Mouse (Mus musculus): ENCODE measurements around the gene Pigu.

The Pigu gene

DNA sequence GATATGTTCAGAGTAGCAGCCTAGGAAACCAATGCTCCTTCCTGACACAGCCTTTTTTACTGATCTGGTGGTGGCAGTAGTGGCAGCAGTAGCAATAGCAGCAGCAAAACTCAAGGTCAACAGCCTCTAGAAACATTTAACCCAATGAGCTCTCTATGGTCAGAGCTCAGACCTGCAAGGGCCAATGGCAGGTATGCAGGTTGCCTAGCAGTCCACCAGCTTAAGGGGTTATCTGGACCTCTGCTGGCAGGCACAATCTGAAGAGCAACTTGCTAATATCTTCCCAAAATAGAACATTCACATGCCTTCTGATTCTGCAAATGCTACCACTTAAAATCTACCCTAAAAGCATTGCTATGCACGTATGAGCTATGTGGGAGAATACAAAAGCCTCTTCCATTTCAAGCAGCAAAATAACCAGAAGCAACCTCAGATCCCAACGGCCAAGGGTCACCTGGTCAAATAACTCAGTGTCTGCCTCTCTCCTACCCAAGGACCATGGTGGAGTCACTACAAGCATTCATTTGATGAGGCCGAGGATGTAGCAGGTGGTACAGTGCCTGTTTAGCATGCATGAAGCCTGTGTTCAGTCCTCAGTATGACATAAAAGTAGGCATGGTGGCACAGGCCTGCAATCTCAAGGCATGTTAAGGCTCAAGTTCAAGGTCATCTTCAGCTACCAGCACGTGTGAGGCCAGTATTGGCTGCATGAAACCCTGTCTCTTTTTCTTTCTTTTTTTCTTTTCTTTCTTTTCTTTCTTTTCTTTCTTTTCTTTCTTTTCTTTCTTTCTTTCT is 69.6 kb downstream of the Pigu start:
- DNase-seq (ENCODE audit: low spot score in 2 of 2): no peak

- no peak for DNase-seq (ENCODE audit: low spot score in 2 of 2)
Observed at GRCm38 (mm10) chr2:155285744-155286143, 71.5 kb downstream of the Pigu start.

GRCm38 (mm10) chr2:155284647-155285046 is 72.6 kb downstream of the Pigu start:
- DNase-seq (ENCODE audit: low spot score in 2 of 2): no peak

DNA sequence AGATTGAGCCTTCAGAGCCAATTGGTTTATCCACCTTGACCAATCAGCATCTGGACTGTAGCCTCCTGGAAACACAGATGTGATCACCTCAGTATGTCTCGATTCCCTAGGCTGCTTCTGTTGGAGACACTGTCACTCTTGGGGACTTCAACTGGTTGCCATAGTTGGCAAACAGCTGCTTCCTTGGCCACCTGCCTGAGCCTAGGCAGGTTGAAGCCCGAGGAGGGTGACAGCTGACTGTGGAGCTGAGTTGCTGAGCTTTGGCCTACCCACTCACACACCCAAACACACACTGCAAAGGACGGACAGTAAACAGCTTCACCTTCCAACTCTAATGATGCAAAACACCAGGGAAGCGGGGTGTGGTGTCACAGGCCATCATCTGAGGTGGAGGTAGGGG is 73.4 kb downstream of the Pigu start:
- DNase-seq (ENCODE audit: low spot score in 2 of 2): peak; percentile 14 to 27

- DNase-seq (ENCODE audit: low spot score in 2 of 2): no peak
Observed at GRCm38 (mm10) chr2:155280116-155280515, 77.1 kb downstream of the Pigu start.

DNA sequence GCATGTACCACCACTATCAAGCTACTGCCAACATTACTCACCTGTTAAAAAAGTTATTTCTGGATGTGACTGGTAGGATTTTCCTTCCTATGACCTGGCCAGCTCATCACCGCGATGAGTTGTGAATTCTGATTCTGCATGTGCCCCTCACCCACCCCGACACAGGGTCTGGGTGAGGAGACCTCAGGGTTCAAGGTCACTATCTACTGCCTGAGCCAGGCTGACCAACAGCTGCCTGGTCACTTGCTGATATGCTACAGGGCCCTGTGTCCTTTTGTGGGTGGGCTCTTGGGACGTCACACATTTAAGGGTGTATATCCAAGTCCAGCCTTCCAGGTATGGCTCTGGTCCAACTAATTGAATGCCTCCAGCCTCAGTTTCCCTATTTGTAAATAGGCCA is 78.1 kb downstream of the Pigu start:
- DNase-seq (ENCODE audit: low spot score in 2 of 2): no peak

- no peak for DNase-seq (ENCODE audit: low spot score in 2 of 2)
Observed at GRCm38 (mm10) chr2:155278361-155278760, 78.9 kb downstream of the Pigu start.

- DNase-seq (ENCODE audit: low spot score in 2 of 2): no peak
Observed at GRCm38 (mm10) chr2:155277721-155278120, 79.5 kb downstream of the Pigu start.

DNA sequence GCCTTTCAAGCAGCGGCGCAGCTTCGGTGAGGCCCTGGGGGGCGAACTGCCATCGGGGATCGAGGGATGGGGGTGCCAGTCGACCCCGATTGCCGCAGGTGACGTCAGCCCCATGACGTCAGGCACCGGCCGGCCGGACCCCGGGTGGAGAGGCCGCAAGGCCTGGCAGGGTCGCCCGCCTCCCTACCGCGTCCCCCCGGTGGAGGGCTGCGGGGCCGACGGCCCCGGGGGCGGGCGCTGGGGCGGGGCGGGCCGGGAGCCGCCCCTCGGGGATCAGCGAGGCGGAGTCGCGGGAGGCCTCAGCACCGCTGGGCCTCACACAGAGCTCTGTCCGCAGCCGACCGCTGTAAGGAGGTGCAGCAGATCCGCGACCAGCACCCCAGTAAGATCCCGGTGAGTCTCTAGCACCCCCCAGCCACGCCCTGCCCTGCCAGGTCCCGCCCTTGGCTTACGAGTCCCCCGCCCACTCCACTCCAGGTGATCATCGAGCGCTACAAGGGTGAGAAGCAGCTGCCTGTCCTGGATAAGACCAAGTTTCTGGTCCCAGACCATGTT is 80.5 kb downstream of the Pigu start:
- DNase-seq (ENCODE audit: low spot score in 2 of 2): peak; percentile 46 to 50

GRCm38 (mm10) chr2:155276195-155276594 is 81.0 kb downstream of the Pigu start, which contains the start of gene Map1lc3a:
Gene Map1lc3a (plus strand): TSS chr2:155276297.
- peak; percentile 99 for DNase-seq (ENCODE audit: low spot score in 2 of 2)

DNA sequence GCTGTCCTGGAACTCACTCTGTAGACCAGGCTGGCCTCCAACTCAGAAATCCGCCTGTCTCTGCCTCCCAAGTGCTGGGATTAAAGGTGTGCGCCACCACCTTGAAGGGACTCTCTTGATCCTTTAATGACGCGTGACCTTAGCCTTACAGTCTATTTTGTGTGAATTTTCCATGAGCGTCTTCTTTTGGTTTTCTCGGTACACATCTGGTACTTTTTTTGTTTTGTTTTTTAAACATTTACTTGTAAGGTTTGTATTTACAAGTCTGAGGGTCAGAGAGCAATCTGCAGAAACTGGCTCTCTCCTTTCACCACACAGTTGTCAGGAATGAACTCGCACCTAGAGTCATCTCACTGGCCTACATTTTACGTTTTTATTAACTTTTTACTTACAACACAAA is 83.6 kb downstream of the Pigu start:
- no peak for DNase-seq (ENCODE audit: low spot score in 2 of 2)

DNA sequence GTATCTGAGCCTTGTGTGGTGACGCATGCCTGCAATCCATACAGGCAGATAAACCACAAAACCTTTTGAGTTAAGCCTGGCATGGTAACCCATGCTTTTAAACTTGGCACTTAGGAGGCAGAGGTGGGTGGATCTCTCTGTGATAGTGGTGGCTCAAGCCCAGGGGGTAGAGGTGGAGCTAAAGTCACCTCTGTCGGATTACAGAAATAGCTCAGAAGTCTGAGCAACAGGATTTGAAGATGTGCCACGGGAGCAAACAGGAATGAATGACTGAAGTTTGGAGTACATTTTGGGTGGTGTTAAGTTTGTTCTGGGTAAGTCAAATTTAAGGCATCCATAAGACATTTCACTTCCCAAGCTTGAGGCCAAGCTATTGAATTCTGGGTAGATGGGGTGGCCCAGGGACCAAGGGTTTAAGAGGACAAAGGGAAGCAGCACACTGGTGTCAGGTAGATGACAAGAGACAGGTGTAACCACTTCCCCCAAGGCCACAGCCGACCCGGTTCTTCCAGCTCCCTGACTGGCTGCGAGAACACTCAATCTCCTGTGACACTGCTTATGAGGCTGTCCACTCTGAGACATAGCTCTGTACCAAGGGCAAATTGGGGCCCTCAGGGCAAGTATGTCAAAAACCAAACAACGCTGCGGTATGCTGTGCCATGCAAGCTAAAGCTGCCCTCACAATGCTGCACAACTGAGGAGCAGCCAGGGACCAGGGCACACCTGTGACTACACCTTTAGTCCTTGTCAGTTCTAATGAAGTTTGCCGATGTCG is 84.6 kb downstream of the Pigu start:
- no peak for DNase-seq (ENCODE audit: low spot score in 2 of 2)

DNA sequence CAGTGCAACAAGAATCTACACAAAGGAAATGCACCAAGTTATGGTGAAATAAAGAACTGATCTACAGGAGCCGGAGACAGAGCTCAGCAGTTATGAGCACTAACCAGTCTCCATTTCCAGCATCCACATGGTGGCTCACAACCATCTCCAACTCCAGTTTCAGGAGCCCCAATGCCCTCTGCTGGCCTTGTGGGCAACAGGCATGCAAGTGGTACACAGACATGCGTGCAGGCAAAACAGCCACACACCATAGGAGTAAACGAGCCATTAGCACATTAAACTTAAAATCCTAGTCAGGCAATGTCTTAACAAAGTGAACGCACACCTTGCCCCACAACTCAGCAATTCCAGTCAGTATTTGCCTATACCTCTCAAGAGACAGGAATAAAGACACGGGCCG is 85.3 kb downstream of the Pigu start:
- DNase-seq (ENCODE audit: low spot score in 2 of 2): no peak

GRCm38 (mm10) chr2:155266896-155267295 is 90.3 kb downstream of the Pigu start:
- DNase-seq (ENCODE audit: low spot score in 2 of 2): no peak

GRCm38 (mm10) chr2:155265526-155265925 is 91.7 kb downstream of the Pigu start:
- no peak for DNase-seq (ENCODE audit: low spot score in 2 of 2)

GRCm38 (mm10) chr2:155249588-155249987 is 107.6 kb downstream of the Pigu start:
- no peak for DNase-seq (ENCODE audit: low spot score in 2 of 2)

DNA sequence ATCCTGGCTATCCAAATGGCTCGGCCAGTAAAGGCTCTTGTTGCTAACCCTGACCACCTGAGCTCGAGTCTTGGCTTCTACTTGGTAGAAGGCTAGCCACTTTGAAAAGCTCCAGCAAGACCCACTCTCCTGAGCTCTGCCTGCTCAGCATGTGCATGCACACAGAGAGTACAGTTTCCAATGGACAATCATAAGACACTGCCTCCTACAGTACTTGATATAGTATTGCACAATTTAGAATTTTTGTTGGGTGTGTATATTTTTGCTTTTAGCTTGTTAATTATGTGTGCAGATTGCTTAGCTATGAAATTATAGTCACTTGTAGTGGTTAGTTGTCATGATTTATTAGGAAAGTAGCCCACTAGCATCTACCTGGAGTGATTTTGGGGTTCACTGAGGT is 108.5 kb downstream of the Pigu start:
- no peak for DNase-seq (ENCODE audit: low spot score in 2 of 2)

DNA sequence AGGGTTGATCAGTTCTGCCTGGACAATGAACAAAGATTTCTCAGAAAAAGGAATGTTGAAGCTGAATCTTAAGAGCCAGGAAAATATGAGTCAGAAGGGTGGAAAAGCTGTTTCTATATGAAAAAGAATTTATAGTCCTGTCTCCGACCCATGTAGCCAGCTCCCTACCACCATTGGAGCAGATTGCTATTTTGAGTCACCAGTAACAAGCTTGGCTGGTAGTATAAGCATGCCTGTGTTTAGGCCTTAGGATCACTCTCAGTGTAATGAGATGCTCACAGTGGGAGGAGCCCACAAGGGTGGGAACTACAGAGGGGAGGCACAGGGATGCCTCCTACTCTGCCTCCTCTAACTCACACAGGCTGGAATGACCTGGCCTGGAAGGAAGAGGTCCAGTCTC is 109.0 kb downstream of the Pigu start:
- DNase-seq (ENCODE audit: low spot score in 2 of 2): no peak

GRCm38 (mm10) chr2:155246231-155246630 is 111.0 kb downstream of the Pigu start:
- no peak for DNase-seq (ENCODE audit: low spot score in 2 of 2)

GRCm38 (mm10) chr2:155242296-155242855 is 114.9 kb downstream of the Pigu start:
- no peak for DNase-seq (ENCODE audit: low spot score in 2 of 2)

DNA sequence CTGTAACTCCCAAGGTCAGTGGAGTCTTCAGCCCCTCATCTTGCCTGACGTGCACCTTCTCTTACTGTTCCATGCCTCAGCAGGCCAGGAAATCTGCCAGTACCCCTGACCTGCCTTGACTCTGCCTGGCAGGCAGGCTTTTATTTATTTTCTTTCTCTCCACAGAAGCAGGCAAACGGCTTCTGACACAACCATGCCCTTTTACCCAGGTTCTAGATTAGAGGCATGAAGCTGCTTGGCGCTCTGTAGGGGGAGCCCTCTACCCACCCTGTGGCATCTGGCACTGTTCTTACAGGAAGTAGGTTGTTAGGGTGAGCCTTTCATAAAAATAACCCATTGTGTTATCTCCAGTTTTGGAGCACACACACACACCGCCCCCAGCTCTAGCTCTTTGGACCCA is 116.3 kb downstream of the Pigu start:
- DNase-seq (ENCODE audit: low spot score in 2 of 2): no peak

GRCm38 (mm10) chr2:155237276-155237675 is 120.0 kb downstream of the Pigu start:
- DNase-seq (ENCODE audit: low spot score in 2 of 2): no peak
